Mouse (Mus musculus): ENCODE measurements around the gene Asb13. TPM values are rescaled to one million over a fixed set of nuclear protein-coding genes. Genes with fewer than 3 reads are reported as not detected.

Asb13 gene
- polyA plus RNA-seq, 1 experiment: 16.1 TPM

GRCm38 (mm10) chr13:3659163-3660160 is 25.6 kb downstream of the Asb13 start:
- H3K4me3 ChIP-seq (ENCODE audit: extremely low read depth, insufficient read depth, insufficient read length): no peak overlapping the region
- 61% methylated on average over 16 of the region's 16 CpGs for WGBS
- no peak for DNase-seq (ENCODE audit: low read depth in 1 of 2, low spot score in 2 of 2)
- no peaks in the 10 kb centered on the region for H3K27me3 ChIP-seq (ENCODE audit: control insufficient read depth, insufficient read depth, low read length)
- no peaks in the 10 kb centered on the region for H3K4me1 ChIP-seq (ENCODE audit: control insufficient read depth, insufficient read depth, insufficient read length)
- no peaks in the 10 kb centered on the region for H3K36me3 ChIP-seq (ENCODE audit: control insufficient read depth, insufficient read depth, low read length)
- no peak overlapping the region for H3K27ac ChIP-seq (ENCODE audit: insufficient read depth, low read length)
- TF ChIP-seq CTCF (IDR thresholded peaks at IDR 0.05; ENCODE audit: extremely low read depth, insufficient read depth, insufficient read length, insufficient replicate concordance) (no peak), POLR2A (IDR thresholded peaks at IDR 0.05; ENCODE audit: low read depth, low read length) (no peak)

DNA sequence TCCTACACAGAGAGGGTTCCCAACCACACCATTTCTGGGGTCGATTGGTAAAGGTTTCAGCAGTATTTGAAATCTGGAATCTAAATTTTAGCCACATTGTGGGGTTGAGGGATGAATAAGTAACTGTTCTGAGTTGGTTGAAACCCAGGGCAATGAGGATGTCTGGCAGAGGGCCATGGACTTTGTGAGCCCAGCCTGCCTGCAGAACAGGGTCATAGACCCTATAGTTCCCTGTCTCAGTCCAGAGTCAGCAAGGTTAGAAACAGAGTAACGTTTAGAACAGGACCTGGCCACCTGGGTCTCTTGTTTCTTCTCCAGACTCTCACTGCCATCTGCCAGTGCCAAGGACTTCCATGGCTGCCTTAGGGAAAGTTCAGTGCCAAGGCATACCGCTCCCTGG is 30.4 kb downstream of the Asb13 start:
- Histone ChIP-seq H3K36me3 (ENCODE audit: control insufficient read depth, insufficient read depth, low read length) (no peaks in the 10 kb centered on the region), H3K4me1 (ENCODE audit: control insufficient read depth, insufficient read depth, insufficient read length) (no peaks in the 10 kb centered on the region), H3K27me3 (ENCODE audit: control insufficient read depth, insufficient read depth, low read length) (no peaks in the 10 kb centered on the region), H3K4me3 (ENCODE audit: extremely low read depth, insufficient read depth, insufficient read length) (no peak overlapping the region), H3K27ac (ENCODE audit: insufficient read depth, low read length) (no peak overlapping the region)
- TF ChIP-seq CTCF (IDR thresholded peaks at IDR 0.05; ENCODE audit: extremely low read depth, insufficient read depth, insufficient read length, insufficient replicate concordance) (no peak), POLR2A (IDR thresholded peaks at IDR 0.05; ENCODE audit: low read depth, low read length) (no peak)
- WGBS: 74% methylated on average over 3 of the region's 3 CpGs
- no peak for DNase-seq (ENCODE audit: low read depth in 1 of 2, low spot score in 2 of 2)

- peak; percentile 49 to 59 for DNase-seq (ENCODE audit: low read depth in 1 of 2, low spot score in 2 of 2)
- H3K4me1 ChIP-seq (ENCODE audit: control insufficient read depth, insufficient read depth, insufficient read length): no peaks in the 10 kb centered on the region
- WGBS: 9% methylated on average over 5 of the region's 5 CpGs
- no peaks in the 10 kb centered on the region for H3K27me3 ChIP-seq (ENCODE audit: control insufficient read depth, insufficient read depth, low read length)
- no peak overlapping the region for H3K4me3 ChIP-seq (ENCODE audit: extremely low read depth, insufficient read depth, insufficient read length)
- no peaks in the 10 kb centered on the region for H3K36me3 ChIP-seq (ENCODE audit: control insufficient read depth, insufficient read depth, low read length)
- H3K27ac ChIP-seq (ENCODE audit: insufficient read depth, low read length): no peak overlapping the region
- TF ChIP-seq CTCF (IDR thresholded peaks at IDR 0.05; ENCODE audit: extremely low read depth, insufficient read depth, insufficient read length, insufficient replicate concordance) (peak; percentile 73; the same call in 1 of the 2 replicates), POLR2A (IDR thresholded peaks at IDR 0.05; ENCODE audit: low read depth, low read length) (no peak)
These were observed 31.5 kb downstream of the Asb13 start for GRCm38 (mm10) chr13:3665308-3665723.

DNA sequence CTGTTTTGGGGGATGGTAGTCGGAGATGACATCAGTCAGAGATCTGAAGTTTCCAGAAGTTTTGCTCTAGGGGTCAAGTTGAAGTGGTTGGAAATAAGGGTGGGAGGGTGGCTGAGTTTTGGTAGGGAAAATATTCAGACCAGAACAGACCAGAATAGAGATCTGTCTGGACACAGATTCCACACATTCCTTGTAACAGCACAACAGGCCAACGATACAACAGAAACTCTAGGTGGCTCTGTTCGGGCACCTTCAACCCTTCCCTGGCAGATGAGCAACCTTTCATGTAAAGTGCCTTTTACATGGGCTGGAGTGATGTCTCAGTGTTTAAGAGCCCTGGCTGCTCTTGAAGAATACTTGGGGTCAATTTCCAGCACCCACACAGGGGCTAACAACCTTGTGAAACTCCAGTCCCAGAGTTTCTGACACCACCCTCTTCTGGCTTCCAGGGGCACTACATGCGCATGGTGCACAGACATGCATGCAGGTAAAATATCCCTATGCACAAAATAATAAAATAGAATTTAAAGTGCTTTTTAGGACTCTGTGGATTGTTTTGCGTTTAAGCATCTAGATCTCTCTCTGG is 33.5 kb downstream of the Asb13 start:
- H3K27ac ChIP-seq (ENCODE audit: insufficient read depth, low read length): no peak overlapping the region
- DNase-seq (ENCODE audit: low read depth in 1 of 2, low spot score in 2 of 2): no peak
- 94% methylated on average over 5 of the region's 5 CpGs for WGBS
- H3K4me3 ChIP-seq (ENCODE audit: extremely low read depth, insufficient read depth, insufficient read length): no peak overlapping the region
- H3K36me3 ChIP-seq (ENCODE audit: control insufficient read depth, insufficient read depth, low read length): no peaks in the 10 kb centered on the region
- no peaks in the 10 kb centered on the region for H3K4me1 ChIP-seq (ENCODE audit: control insufficient read depth, insufficient read depth, insufficient read length)
- TF ChIP-seq POLR2A (IDR thresholded peaks at IDR 0.05; ENCODE audit: low read depth, low read length) (no peak), CTCF (IDR thresholded peaks at IDR 0.05; ENCODE audit: extremely low read depth, insufficient read depth, insufficient read length, insufficient replicate concordance) (no peak)
- H3K27me3 ChIP-seq (ENCODE audit: control insufficient read depth, insufficient read depth, low read length): no peaks in the 10 kb centered on the region

- no peak overlapping the region for H3K27ac ChIP-seq (ENCODE audit: insufficient read depth, low read length)
- TF ChIP-seq CTCF (IDR thresholded peaks at IDR 0.05; ENCODE audit: extremely low read depth, insufficient read depth, insufficient read length, insufficient replicate concordance) (no peak), POLR2A (IDR thresholded peaks at IDR 0.05; ENCODE audit: low read depth, low read length) (no peak)
- no peaks in the 10 kb centered on the region for H3K27me3 ChIP-seq (ENCODE audit: control insufficient read depth, insufficient read depth, low read length)
- no peak overlapping the region for H3K4me3 ChIP-seq (ENCODE audit: extremely low read depth, insufficient read depth, insufficient read length)
- no peaks in the 10 kb centered on the region for H3K36me3 ChIP-seq (ENCODE audit: control insufficient read depth, insufficient read depth, low read length)
- 94% methylated on average over 3 of the region's 3 CpGs for WGBS
- H3K4me1 ChIP-seq (ENCODE audit: control insufficient read depth, insufficient read depth, insufficient read length): no peaks in the 10 kb centered on the region
- no peak for DNase-seq (ENCODE audit: low read depth in 1 of 2, low spot score in 2 of 2)
These were observed 34.2 kb downstream of the Asb13 start for GRCm38 (mm10) chr13:3668068-3668467.

DNA sequence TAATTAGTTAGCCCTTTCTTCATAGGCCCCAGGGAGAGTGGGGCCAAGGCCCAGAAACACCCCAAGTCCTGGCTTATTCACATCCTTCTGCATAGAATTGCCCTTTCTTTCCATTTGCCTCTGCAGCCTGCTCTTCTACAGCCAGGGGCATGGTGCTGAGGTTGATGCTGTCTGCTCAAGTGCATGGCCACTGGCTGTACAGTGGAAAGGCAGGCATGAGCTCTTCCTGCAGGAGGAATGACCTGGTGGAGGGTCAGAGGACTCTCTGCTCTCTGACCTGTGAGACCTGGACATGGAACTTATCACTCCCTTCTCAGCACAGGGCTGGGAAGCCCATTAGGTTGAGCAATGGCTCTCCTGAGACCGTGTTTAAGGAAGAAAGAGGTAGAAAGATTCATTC is 35.8 kb downstream of the Asb13 start:
- 80% methylated on average over 1 of the region's 1 CpGs for WGBS
- DNase-seq (ENCODE audit: low read depth in 1 of 2, low spot score in 2 of 2): no peak
- TF ChIP-seq POLR2A (IDR thresholded peaks at IDR 0.05; ENCODE audit: low read depth, low read length) (no peak), CTCF (IDR thresholded peaks at IDR 0.05; ENCODE audit: extremely low read depth, insufficient read depth, insufficient read length, insufficient replicate concordance) (no peak)
- no peaks in the 10 kb centered on the region for H3K36me3 ChIP-seq (ENCODE audit: control insufficient read depth, insufficient read depth, low read length)
- no peaks in the 10 kb centered on the region for H3K4me1 ChIP-seq (ENCODE audit: control insufficient read depth, insufficient read depth, insufficient read length)
- no peaks in the 10 kb centered on the region for H3K27me3 ChIP-seq (ENCODE audit: control insufficient read depth, insufficient read depth, low read length)
- H3K27ac ChIP-seq (ENCODE audit: insufficient read depth, low read length): no peak overlapping the region
- H3K4me3 ChIP-seq (ENCODE audit: extremely low read depth, insufficient read depth, insufficient read length): no peak overlapping the region

Data from spleen, adult 2 months (tissue).